Mouse (Mus musculus) limb, embryonic 14.5 days (tissue): ENCODE measurements around the gene Gpatch1. TPM values are rescaled to one million over a fixed set of nuclear protein-coding genes. Genes with fewer than 3 reads are reported as not detected.

ENCODE experiments used
- ATAC-seq: fragments of 200-750 bp; cut with Nextera tagmentation; 2 replicates; pipeline ENCODE4 v1.8.0; 2017; ENCODE audit warnings: low read depth, moderate number of reproducible peaks, moderate TSS enrichment; ENCODE audit not compliant: low FRiP score
- DNase-seq: peaks from one replicate; pipeline ENCODE4 v3.0.0-alpha.2; 2015; ENCODE audit warnings: low spot score
- H3K27ac ChIP-seq: fragments of 300-500 bp; sonication (generic); replicated peaks from 2 replicates; pipeline ENCODE4 v1.5.1; 2014; ENCODE audit warnings: low read depth, mild to moderate bottlenecking, low read length, moderate library complexity, mixed read lengths
- H3K27me3 ChIP-seq: fragments of 300-500 bp; sonication (generic); 2 replicates; pipeline ENCODE4 v1.6.1; 2014; ENCODE audit warnings: low read length, mixed read lengths; ENCODE audit not compliant: control insufficient read depth, insufficient read depth
- H3K36me3 ChIP-seq: fragments of 300-500 bp; sonication (generic); 2 replicates; pipeline ENCODE4 v1.6.1; 2014; ENCODE audit warnings: mild to moderate bottlenecking, low read length, moderate library complexity, mixed read lengths; ENCODE audit not compliant: control insufficient read depth, insufficient read depth
- H3K4me1 ChIP-seq: fragments of 300-500 bp; sonication (generic); 2 replicates; pipeline ENCODE4 v1.6.1; 2014; ENCODE audit warnings: antibody characterized with exemption, low read length, mixed read lengths; ENCODE audit not compliant: control insufficient read depth, insufficient read depth
- H3K4me2 ChIP-seq: fragments of 300-500 bp; sonication (generic); replicated peaks from 2 replicates; pipeline ENCODE4 v1.6.1; 2014; ENCODE audit warnings: low read depth, mild to moderate bottlenecking, low read length, moderate library complexity; ENCODE audit not compliant: severe bottlenecking
- H3K4me3 ChIP-seq: fragments of 300-500 bp; sonication (generic); replicated peaks from 2 replicates; pipeline ENCODE4 v1.5.1; 2014; ENCODE audit warnings: low read length
- H3K9ac ChIP-seq: fragments of 300-500 bp; sonication (generic); 2 replicates; pipeline ENCODE4 v1.6.1; 2014; ENCODE audit warnings: mild to moderate bottlenecking, low read depth, low read length, moderate library complexity; ENCODE audit not compliant: severe bottlenecking
- H3K9me3 ChIP-seq: fragments of 300-500 bp; sonication (generic); 2 replicates; pipeline ENCODE4 v1.6.1; 2016; ENCODE audit warnings: low read length; ENCODE audit not compliant: control insufficient read depth
- POLR2A ChIP-seq: fragments of 200-500 bp; IDR thresholded peaks from 2 replicates; pipeline ENCODE4 v1.8.0; 2012; ENCODE audit warnings: inconsistent platforms, mild to moderate bottlenecking, moderate library complexity, borderline replicate concordance; ENCODE audit not compliant: insufficient read depth, insufficient read length; ENCODE audit errors: extremely low read depth
- WGBS: fragments of 180-500 bp; shearing (Covaris S2); extraction: QIAGEN DNeasy Blood & Tissue Kit; methylation state at CpG from one replicate; pipeline ENCODE4 v1.1.7; 2014; 5-methylcytosine and 5-hydroxymethylcytosine counted together
- polyA plus RNA-seq, 2 experiments: library from polyadenylated mRNA; depleted of rRNA in 1 of 2; stranded (reverse) in 1 of 2; unstranded in 1 of 2; fragments of >200 nt; fragmentation: Nextera tagmentation in 1 of 2; extraction: Ambion mirVana in 1 of 2; gene quantifications; 2 replicates each; pipeline versions ENCODE4 v1.2.1 to v1.2.3; 2012 to 2014

Gpatch1 gene
- polyA plus RNA-seq, 2 experiments: 12.8 to 15.8 TPM

- ATAC-seq (0 out of 2 replicates have a peak, but pooled peaks have one; percentile 54), DNase-seq (peak; percentile 73)
- 18% methylated on average over 9 of the region's 9 CpGs for WGBS
- peak overlapping the region; percentile 35 for H3K4me2 ChIP-seq
- no peak for TF ChIP-seq POLR2A
- no peak overlapping the region; the same call in 1 of the 2 replicates for H3K9ac ChIP-seq
- peak overlapping the region; percentile 22; the same call in 1 of the 2 replicates for H3K27ac ChIP-seq
- no peaks in the 10 kb centered on the region for H3K4me1 ChIP-seq
- peak overlapping the region; percentile 47 for H3K4me3 ChIP-seq
- peaks cover 5% of the 10 kb centered on the region; the same call in 1 of the 2 replicates for H3K9me3 ChIP-seq
- no peaks in the 10 kb centered on the region for H3K27me3 ChIP-seq
- H3K36me3 ChIP-seq: no peaks in the 10 kb centered on the region
Measured at GRCm38 (mm10) chr7:35235308-35235707, 82.9 kb downstream of the Gpatch1 start.

DNA sequence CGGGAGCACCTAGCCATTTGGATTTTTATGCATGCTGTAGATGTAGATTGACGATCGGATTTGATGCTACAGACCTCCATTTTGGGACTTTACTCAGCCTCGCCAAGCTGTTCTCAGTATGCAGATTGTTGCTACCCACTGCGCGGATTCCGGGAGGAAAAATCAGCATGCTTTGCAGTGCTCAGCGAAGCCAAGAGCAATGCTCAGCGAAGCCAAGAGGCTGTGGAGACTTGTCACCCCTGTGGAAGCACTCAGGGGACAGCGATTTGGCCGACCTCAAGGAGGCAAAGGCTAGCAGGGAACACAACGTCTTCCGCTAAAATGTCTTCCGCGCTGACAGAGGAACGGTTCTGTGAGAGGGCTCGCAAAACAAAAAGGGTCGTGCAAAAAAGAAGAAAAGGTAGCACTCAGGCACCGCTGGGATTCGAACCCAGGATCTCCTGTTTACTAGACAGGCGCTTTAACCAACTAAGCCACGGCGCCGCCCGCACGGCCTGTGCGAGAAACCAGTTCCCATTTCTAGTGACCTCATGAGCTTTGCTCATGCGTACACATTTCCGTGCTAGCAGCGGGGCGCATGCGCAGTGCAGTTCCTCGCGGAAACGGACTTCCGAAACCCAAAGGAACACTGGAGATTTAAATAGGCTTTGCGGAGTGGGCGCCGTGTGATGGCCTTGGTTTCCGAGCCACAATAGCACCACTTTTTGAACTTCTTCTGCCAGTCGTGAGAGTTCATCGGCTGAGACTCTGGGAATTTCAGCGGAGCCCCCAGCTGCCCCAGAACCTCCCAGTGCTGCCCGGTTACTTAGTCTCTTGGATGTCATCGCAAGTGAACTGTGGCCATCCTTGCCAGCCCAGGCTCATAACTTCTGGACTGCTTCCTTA, 83.6 kb downstream of the Gpatch1 start:
- no peaks in the 10 kb centered on the region for H3K4me1 ChIP-seq
- H3K4me3 ChIP-seq: peak overlapping the region; percentile 47
- TF ChIP-seq POLR2A: peak; percentile 81; the same call in 1 of the 2 replicates
- DNase-seq (peak; percentile 100), ATAC-seq (peak; percentile 98)
- no peaks in the 10 kb centered on the region for H3K36me3 ChIP-seq
- WGBS: under 1% methylated on average over 45 of the region's 45 CpGs
- H3K4me2 ChIP-seq: peak overlapping the region; percentile 50
- peak overlapping the region; percentile 93 for H3K27ac ChIP-seq
- H3K9ac ChIP-seq: peak overlapping the region; percentile 65
- peaks cover 5% of the 10 kb centered on the region; the same call in 1 of the 2 replicates for H3K9me3 ChIP-seq
- H3K27me3 ChIP-seq: no peaks in the 10 kb centered on the region

GRCm38 (mm10) chr7:35233861-35234260, 84.4 kb downstream of the Gpatch1 start:
- peak overlapping the region; percentile 65 for H3K9ac ChIP-seq
- H3K36me3 ChIP-seq: no peaks in the 10 kb centered on the region
- H3K4me3 ChIP-seq: peak overlapping the region; percentile 47
- peaks cover 5% of the 10 kb centered on the region; the same call in 1 of the 2 replicates for H3K9me3 ChIP-seq
- DNase-seq (peak; percentile 19), ATAC-seq (no peak)
- H3K4me2 ChIP-seq: peak overlapping the region; percentile 50
- no peaks in the 10 kb centered on the region for H3K4me1 ChIP-seq
- no peaks in the 10 kb centered on the region for H3K27me3 ChIP-seq
- TF ChIP-seq POLR2A: no peak
- peak overlapping the region; percentile 93 for H3K27ac ChIP-seq
- 47% methylated on average over 12 of the region's 12 CpGs for WGBS

GRCm38 (mm10) chr7:35232796-35233455, 85.3 kb downstream of the Gpatch1 start:
- DNase-seq (no peak), ATAC-seq (no peak)
- Histone ChIP-seq H3K36me3 (no peaks in the 10 kb centered on the region), H3K27ac (no peak overlapping the region), H3K9ac (no peak overlapping the region), H3K9me3 (peaks cover 5% of the 10 kb centered on the region; the same call in 1 of the 2 replicates), H3K4me1 (no peaks in the 10 kb centered on the region), H3K27me3 (no peaks in the 10 kb centered on the region), H3K4me3 (no peak overlapping the region), H3K4me2 (no peak overlapping the region)
- 30% methylated on average over 13 of the region's 13 CpGs for WGBS
- TF ChIP-seq POLR2A: no peak

GRCm38 (mm10) chr7:35230333-35230732, 87.9 kb downstream of the Gpatch1 start:
- H3K4me1 ChIP-seq: no peaks in the 10 kb centered on the region
- H3K9ac ChIP-seq: no peak overlapping the region
- no peaks in the 10 kb centered on the region for H3K27me3 ChIP-seq
- no peak for DNase-seq
- H3K4me2 ChIP-seq: no peak overlapping the region
- H3K27ac ChIP-seq: no peak overlapping the region
- WGBS: 75% methylated on average over 3 of the region's 3 CpGs
- no peak overlapping the region for H3K4me3 ChIP-seq
- H3K36me3 ChIP-seq: no peaks in the 10 kb centered on the region
- peaks cover 5% of the 10 kb centered on the region; the same call in 1 of the 2 replicates for H3K9me3 ChIP-seq
- ATAC-seq: no peak
- no peak for TF ChIP-seq POLR2A

Other genes starting within 250 kb of the Gpatch1 start
- gene Cebpa, start 199.1 kb downstream of the Gpatch1 start, polyA plus RNA-seq (2012; rRNA removed): 23.6 and 25.4 TPM in 2 replicates
- 13.0 and 14.6 TPM in 2 replicates for gene Cebpa, start 199.1 kb downstream of the Gpatch1 start, polyA plus RNA-seq (2014; fragmentation: Nextera tagmentation; extraction: Ambion mirVana)
- gene Slc7a10, start 132.1 kb downstream of the Gpatch1 start, polyA plus RNA-seq (2012; rRNA removed): 7.5 and 9.1 TPM in 2 replicates
- 2.7 and 3.2 TPM in 2 replicates for gene Slc7a10, start 132.1 kb downstream of the Gpatch1 start, polyA plus RNA-seq (2014; fragmentation: Nextera tagmentation; extraction: Ambion mirVana)
- gene Lrp3, start 102.9 kb downstream of the Gpatch1 start, polyA plus RNA-seq (2012; rRNA removed): 31.7 and 43.3 TPM in 2 replicates
- 11.7 and 12.7 TPM in 2 replicates for gene Lrp3, start 102.9 kb downstream of the Gpatch1 start, polyA plus RNA-seq (2014; fragmentation: Nextera tagmentation; extraction: Ambion mirVana)
- gene Rhpn2, start 15.7 kb upstream of the Gpatch1 start, polyA plus RNA-seq (2012; rRNA removed): 1.8 and 2.5 TPM in 2 replicates
- gene Rhpn2, start 15.7 kb upstream of the Gpatch1 start, polyA plus RNA-seq (2014; fragmentation: Nextera tagmentation; extraction: Ambion mirVana): 1.7 and 2.0 TPM in 2 replicates
- 5.1 and 5.7 TPM in 2 replicates for gene Faap24, start 78.4 kb upstream of the Gpatch1 start, polyA plus RNA-seq (2012; rRNA removed)
- gene Faap24, start 78.4 kb upstream of the Gpatch1 start, polyA plus RNA-seq (2014; fragmentation: Nextera tagmentation; extraction: Ambion mirVana): 13.0 and 14.3 TPM in 2 replicates
- gene Cep89, start 78.6 kb upstream of the Gpatch1 start, polyA plus RNA-seq (2012; rRNA removed): 25.8 and 32.9 TPM in 2 replicates
- gene Cep89, start 78.6 kb upstream of the Gpatch1 start, polyA plus RNA-seq (2014; fragmentation: Nextera tagmentation; extraction: Ambion mirVana): 25.7 and 28.0 TPM in 2 replicates
- gene Slc7a9, start 130.4 kb upstream of the Gpatch1 start, polyA plus RNA-seq (2012; rRNA removed): 0.59 and 0.70 TPM in 2 replicates
- 0.50 TPM in 1 of 2 replicates, not detected in the other for gene Slc7a9, start 130.4 kb upstream of the Gpatch1 start, polyA plus RNA-seq (2014; fragmentation: Nextera tagmentation; extraction: Ambion mirVana)
- gene Tdrd12, start 219.3 kb upstream of the Gpatch1 start, polyA plus RNA-seq (2012; rRNA removed): 0.14 and 0.63 TPM in 2 replicates
- gene Tdrd12, start 219.3 kb upstream of the Gpatch1 start, polyA plus RNA-seq (2014; fragmentation: Nextera tagmentation; extraction: Ambion mirVana): 0.26 and 0.55 TPM in 2 replicates
- gene Nudt19, start 237.9 kb upstream of the Gpatch1 start, polyA plus RNA-seq (2012; rRNA removed): 19.8 and 25.8 TPM in 2 replicates
- 48.5 and 49.0 TPM in 2 replicates for gene Nudt19, start 237.9 kb upstream of the Gpatch1 start, polyA plus RNA-seq (2014; fragmentation: Nextera tagmentation; extraction: Ambion mirVana)